ENCODE assay signal across 11 mouse cellular contexts in the genomic region with DNA sequence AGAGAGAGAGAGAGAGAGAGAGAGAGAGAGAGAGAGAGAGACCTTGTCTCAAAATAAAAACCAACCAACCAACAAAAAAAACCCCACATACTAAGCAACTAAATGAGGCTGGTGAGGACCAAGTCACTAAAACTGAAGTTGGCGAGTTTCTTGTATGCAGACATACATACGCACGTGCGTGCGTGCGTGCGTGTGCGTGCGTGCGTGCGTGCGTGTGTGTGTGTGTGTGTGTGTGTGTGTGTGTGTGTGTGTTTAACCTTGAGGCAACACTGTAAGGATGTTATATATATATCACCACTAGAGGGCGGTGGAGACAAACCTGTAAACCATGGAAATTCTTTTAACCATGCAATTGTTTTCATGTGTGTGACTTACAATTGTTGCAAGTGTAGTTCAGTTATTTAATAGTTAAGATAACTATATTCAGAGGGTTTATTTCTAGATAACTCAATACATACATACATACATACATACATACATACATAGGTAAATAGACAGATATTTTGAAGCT. TPM values are rescaled to one million over a fixed set of nuclear protein-coding genes. Genes with fewer than 3 reads are reported as not detected.
DNase-seq lines count a peak whose midpoint lies in the region; ATAC-seq and TF ChIP-seq lines count a peak whose summit lies in the region.
"Had no signal": no experiment of that assay in that cellular context is flagged by ENCODE, and none has a peak within 500 bp of the region (broad histone marks: within the 10 kb centered on the region; RNA-seq: fewer than 3 reads in every experiment).

No protein-coding gene starts in this region.

- H3K9me3 ChIP-seq in kidney, postnatal 0 days (replicated peaks; ENCODE audit: low read length), result no peaks in the 10 kb centered on the region
- no peaks in the 10 kb centered on the region for H3K9me3 ChIP-seq in stomach, postnatal 0 days (ENCODE audit: control insufficient read depth, low read length)
- no peaks in the 10 kb centered on the region for H3K9me3 ChIP-seq in forebrain, embryonic 10.5 days

- peak; percentile 51 for DNase-seq in kidney, postnatal 0 days (ENCODE audit: low spot score)
- no peak for DNase-seq in kidney, postnatal 10 days
- DNase-seq in thymus, postnatal 0 days (ENCODE audit: low spot score), result peak; percentile 42
- DNase-seq in thymus, postnatal 4 days, result no peak
- DNase-seq in brain, embryonic 14.5 days (ENCODE audit: low read depth), result peak; percentile 34
- DNase-seq in stomach, postnatal 0 days (ENCODE audit: low spot score), result no peak
- DNase-seq in forebrain, embryonic 10.5 days (ENCODE audit: extremely low spot score, low spot score), result no peak
- DNase-seq: adrenal gland, adult 8-10 months; cerebellum, postnatal 25 days; liver had no signal

- no peak overlapping the region for H3K9ac ChIP-seq in kidney, postnatal 0 days (ENCODE audit: low read depth, low read length)
- no peak overlapping the region for H3K9ac ChIP-seq in stomach, postnatal 0 days (ENCODE audit: low read length)

- H3K36me3 ChIP-seq in kidney, postnatal 0 days (ENCODE audit: insufficient read depth, low read length), result no peaks in the 10 kb centered on the region
- no peaks in the 10 kb centered on the region for H3K36me3 ChIP-seq in stomach, postnatal 0 days (ENCODE audit: control insufficient read depth, insufficient read depth, low read length)
- H3K36me3 ChIP-seq in forebrain, embryonic 10.5 days (replicated peaks), result no peaks in the 10 kb centered on the region

- peak; percentile 72 for TF ChIP-seq CTCF in kidney, postnatal 0 days (IDR thresholded peaks at IDR 0.05; ENCODE audit: low read depth)
- no peak for TF ChIP-seq CTCF in brain, embryonic 14.5 days (IDR thresholded peaks at IDR 0.05; ENCODE audit: borderline replicate concordance, extremely low read depth, insufficient read depth, insufficient read length)
- peak; percentile 72 for TF ChIP-seq CTCF in stomach, postnatal 0 days (IDR thresholded peaks at IDR 0.05; ENCODE audit: low read depth)

- H3K4me2 ChIP-seq in kidney, postnatal 0 days (ENCODE audit: low read length), result no peak overlapping the region
- H3K4me2 ChIP-seq in stomach, postnatal 0 days (replicated peaks; ENCODE audit: low read depth), result no peak overlapping the region

- no peak overlapping the region for H3K4me3 ChIP-seq in kidney, postnatal 0 days (replicated peaks; ENCODE audit: low read depth, low read length)
- H3K4me3 ChIP-seq in stomach, postnatal 0 days (ENCODE audit: low read depth, low read length), result no peak overlapping the region
- H3K4me3 ChIP-seq in forebrain, embryonic 10.5 days, result no peak overlapping the region

- H3K27ac ChIP-seq in kidney, postnatal 0 days, result no peak overlapping the region
- H3K27ac ChIP-seq in stomach, postnatal 0 days (replicated peaks), result no peak overlapping the region
- no peak overlapping the region for H3K27ac ChIP-seq in forebrain, embryonic 10.5 days

- TF ChIP-seq EP300 in stomach, postnatal 0 days (optimal IDR thresholded peaks at IDR 0.05), result no peak

- 88% methylated on average over 13 of the region's 13 CpGs for WGBS in kidney, postnatal 0 days
- 85% methylated on average over 13 of the region's 13 CpGs for WGBS in stomach, postnatal 0 days
- 83% methylated on average over 13 of the region's 13 CpGs for WGBS in forebrain, embryonic 10.5 days

- H3K4me1 ChIP-seq in kidney, postnatal 0 days (replicated peaks; ENCODE audit: insufficient read depth, low read length), result no peaks in the 10 kb centered on the region
- H3K4me1 ChIP-seq in stomach, postnatal 0 days (replicated peaks; ENCODE audit: control insufficient read depth, insufficient read depth), result no peaks in the 10 kb centered on the region
- no peaks in the 10 kb centered on the region for H3K4me1 ChIP-seq in forebrain, embryonic 10.5 days

- no peak for TF ChIP-seq POLR2A in brain, embryonic 14.5 days (IDR thresholded peaks at IDR 0.05; ENCODE audit: borderline replicate concordance, extremely low read depth, insufficient read depth, insufficient read length, poor library complexity, severe bottlenecking)

- no peak for ATAC-seq in kidney, postnatal 0 days (replicated peaks; ENCODE audit: low FRiP score, low read depth)
- ATAC-seq in stomach, postnatal 0 days (ENCODE audit: low FRiP score, low TSS enrichment), result no peak
- no peak for ATAC-seq in frontal cortex, adult (ENCODE audit: low TSS enrichment)

- no peaks in the 10 kb centered on the region for H3K27me3 ChIP-seq in kidney, postnatal 0 days (ENCODE audit: insufficient read depth, low read length)
- H3K27me3 ChIP-seq in stomach, postnatal 0 days (ENCODE audit: control insufficient read depth, insufficient read depth, low read length), result no peaks in the 10 kb centered on the region
- no peaks in the 10 kb centered on the region for H3K27me3 ChIP-seq in forebrain, embryonic 10.5 days (ENCODE audit: poor library complexity, severe bottlenecking)

RNA-seq across cellular contexts. Expression of a gene that starts 14.2 kb away (rescaled TPM):
- polyA plus RNA-seq in kidney, postnatal 0 days (2015; fragmentation: Nextera tagmentation; extraction: Ambion mirVana), result 230 and 245 TPM in 2 replicates
- 394 and 415 TPM in 2 replicates for polyA plus RNA-seq in thymus, postnatal 0 days (2015; fragmentation: Nextera tagmentation; extraction: Ambion mirVana)
- polyA plus RNA-seq in brain, embryonic 14.5 days (2012; rRNA removed), result 94.3 and 204 TPM in 2 replicates
- 104 and 147 TPM in 2 replicates for polyA plus RNA-seq in stomach, postnatal 0 days (2015; fragmentation: Nextera tagmentation; extraction: Ambion mirVana)
- 542 and 548 TPM in 2 replicates for polyA plus RNA-seq in forebrain, embryonic 10.5 days (2016; fragmentation: Nextera tagmentation; extraction: Ambion mirVana)

RNA-seq across cellular contexts. Expression of a gene that starts 31.6 kb away (rescaled TPM):
- 48.8 and 52.4 TPM in 2 replicates for polyA plus RNA-seq in kidney, postnatal 0 days (2015; fragmentation: Nextera tagmentation; extraction: Ambion mirVana)
- polyA plus RNA-seq in thymus, postnatal 0 days (2015; fragmentation: Nextera tagmentation; extraction: Ambion mirVana), result 8.5 and 10.5 TPM in 2 replicates
- 76.0 and 183 TPM in 2 replicates for polyA plus RNA-seq in brain, embryonic 14.5 days (2012; rRNA removed)
- polyA plus RNA-seq in stomach, postnatal 0 days (2015; fragmentation: Nextera tagmentation; extraction: Ambion mirVana), result 16.0 and 16.8 TPM in 2 replicates
- 18.5 and 24.8 TPM in 2 replicates for polyA plus RNA-seq in forebrain, embryonic 10.5 days (2016; fragmentation: Nextera tagmentation; extraction: Ambion mirVana)

Comparison
In these comparisons a context has a peak if more than half of its experiments do, and no peak if none do; other contexts are left out.
1. DNase-seq: peak in kidney, postnatal 0 days (single experiment), thymus, postnatal 0 days (single experiment) and brain, embryonic 14.5 days (single experiment); none in kidney, postnatal 10 days (single experiment), thymus, postnatal 4 days (single experiment), stomach, postnatal 0 days (single experiment) and forebrain, embryonic 10.5 days (single experiment).